Comparison of ENCODE assay signal across 1 mouse cellular context in the genomic region with DNA sequence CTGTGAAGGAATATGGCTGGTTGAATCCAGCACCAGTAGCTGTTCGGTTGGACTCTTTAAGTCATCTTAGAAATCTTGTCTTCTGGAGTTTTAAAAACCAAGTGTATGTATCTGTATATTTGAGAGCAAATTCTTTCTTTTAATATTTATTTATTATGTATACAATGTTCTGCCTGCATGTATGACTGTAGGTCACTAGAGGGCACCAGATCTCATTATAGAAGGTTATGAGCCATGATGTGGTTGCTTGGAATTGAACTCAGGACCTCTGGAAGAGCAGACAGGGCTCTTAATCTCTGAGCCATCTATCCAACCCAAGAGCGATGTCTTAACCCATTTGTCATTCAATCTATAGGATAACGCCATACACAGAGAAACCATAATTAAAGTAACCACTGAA.
TF ChIP-seq lines count a peak whose summit lies in the region.

No protein-coding gene starts in this region.

TF ChIP-seq in CH12.LX, 34 proteins besides CTCF, POLR2A, EP300 and RAD21 (continued from another document):
- TF ChIP-seq TBP (conservative IDR thresholded peaks at IDR 0.05; ENCODE audit: low read depth, low read length) (no peak), ZKSCAN1 (IDR thresholded peaks at IDR 0.05; ENCODE audit: borderline replicate concordance, low read depth, low read length) (no peak), NRF1 (IDR thresholded peaks at IDR 0.05; ENCODE audit: low read depth, low read length) (no peak), TCF12 (IDR thresholded peaks at IDR 0.05; ENCODE audit: low read depth, low read length) (no peak), RCOR1 (conservative IDR thresholded peaks at IDR 0.05; ENCODE audit: low read depth, low read length) (no peak), IRF4 (IDR thresholded peaks at IDR 0.05; ENCODE audit: low read depth, low read length) (no peak), CHD1 (IDR thresholded peaks at IDR 0.05; ENCODE audit: low read depth, low read length) (no peak), USF1 (IDR thresholded peaks at IDR 0.05; ENCODE audit: low read depth, low read length) (no peak), MAX (IDR thresholded peaks at IDR 0.05; ENCODE audit: low read length) (no peak)
